Mouse (Mus musculus): ENCODE data around the gene Zmiz1. TPM values are rescaled to one million over a fixed set of nuclear protein-coding genes. Genes with fewer than 3 reads are reported as not detected.

The Zmiz1 gene
- polyA plus RNA-seq, 1 experiment from 2014 or later = 91.0 TPM

GRCm38 (mm10) chr14:25459998-25460800 is 1.2 kb downstream of the Zmiz1 start:
- H3K36me3 ChIP-seq (ENCODE audit: control insufficient read depth, insufficient read depth, low read length) = no peaks in the 10 kb centered on the region
- H3K4me3 ChIP-seq (replicated peaks; ENCODE audit: low read depth, low read length) = peak overlapping the region; percentile 100
- DNase-seq = peak; percentile 65
- no peak for ATAC-seq (ENCODE audit: low FRiP score, low TSS enrichment)
- peak overlapping the region; percentile 94 for H3K4me2 ChIP-seq (ENCODE audit: low read length)
- WGBS = under 1% methylated on average over 62 of the region's 63 CpGs
- H3K9ac ChIP-seq (replicated peaks; ENCODE audit: low read length) = peak overlapping the region; percentile 99
- peak overlapping the region; percentile 99 for H3K27ac ChIP-seq (replicated peaks; ENCODE audit: low read depth, low read length)
- H3K4me1 ChIP-seq (ENCODE audit: control insufficient read depth, insufficient read depth, low read length) = peaks cover 62% of the 10 kb centered on the region
- H3K27me3 ChIP-seq (ENCODE audit: control insufficient read depth, insufficient read depth, low read length) = no peaks in the 10 kb centered on the region
- H3K9me3 ChIP-seq (ENCODE audit: control insufficient read depth, low read length) = no peaks in the 10 kb centered on the region

GRCm38 (mm10) chr14:25460801-25461675 is 2.1 kb downstream of the Zmiz1 start:
- no peaks in the 10 kb centered on the region for H3K27me3 ChIP-seq (ENCODE audit: control insufficient read depth, insufficient read depth, low read length)
- WGBS = under 1% methylated on average over 42 of the region's 42 CpGs
- ATAC-seq (ENCODE audit: low FRiP score, low TSS enrichment) (no peak), DNase-seq (peak; percentile 79)
- peaks cover 62% of the 10 kb centered on the region for H3K4me1 ChIP-seq (ENCODE audit: control insufficient read depth, insufficient read depth, low read length)
- peak overlapping the region; percentile 100 for H3K4me3 ChIP-seq (replicated peaks; ENCODE audit: low read depth, low read length)
- H3K4me2 ChIP-seq (ENCODE audit: low read length) = peak overlapping the region; percentile 94
- peak overlapping the region; percentile 99 for H3K27ac ChIP-seq (replicated peaks; ENCODE audit: low read depth, low read length)
- no peaks in the 10 kb centered on the region for H3K36me3 ChIP-seq (ENCODE audit: control insufficient read depth, insufficient read depth, low read length)
- no peaks in the 10 kb centered on the region for H3K9me3 ChIP-seq (ENCODE audit: control insufficient read depth, low read length)
- peak overlapping the region; percentile 99 for H3K9ac ChIP-seq (replicated peaks; ENCODE audit: low read length)

DNA sequence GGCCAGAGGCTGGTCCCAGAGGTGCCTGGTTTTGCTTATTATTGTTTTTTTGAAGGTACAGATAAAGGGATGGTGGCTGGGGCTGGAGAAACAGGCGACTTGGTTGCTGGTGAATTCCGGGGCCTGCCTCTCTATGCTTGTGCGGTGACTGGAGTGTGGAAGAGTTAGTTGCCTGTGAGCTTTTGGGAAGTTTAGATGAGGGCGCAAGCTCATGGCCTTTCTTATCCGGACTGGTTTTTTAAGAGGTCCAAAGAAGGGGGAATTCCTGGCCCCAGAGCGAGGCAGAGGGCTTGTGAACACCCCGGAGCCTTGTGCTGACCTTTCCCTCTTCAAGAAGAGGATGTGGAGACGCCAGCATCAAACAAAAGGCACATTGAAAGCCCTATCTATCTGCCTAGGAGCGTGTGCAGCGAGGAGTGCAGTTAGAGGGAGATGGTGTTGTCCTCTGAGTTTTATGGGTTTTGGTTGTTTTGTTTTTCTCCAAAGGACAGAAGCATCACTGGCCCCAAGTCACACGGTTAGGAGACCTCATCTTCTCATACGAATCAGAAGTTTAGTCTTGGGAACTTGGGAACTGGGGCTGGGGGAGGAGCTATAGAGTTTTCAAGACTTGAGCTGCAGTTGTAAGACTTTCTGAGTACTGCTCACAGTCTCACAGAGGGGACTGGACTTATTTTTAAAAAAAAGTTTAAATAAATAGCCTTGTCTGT is 2.8 kb downstream of the Zmiz1 start:
- ATAC-seq (ENCODE audit: low FRiP score, low TSS enrichment) = no peak
- Histone ChIP-seq H3K4me2 (ENCODE audit: low read length) (peak overlapping the region; percentile 94), H3K36me3 (ENCODE audit: control insufficient read depth, insufficient read depth, low read length) (no peaks in the 10 kb centered on the region), H3K9me3 (ENCODE audit: control insufficient read depth, low read length) (no peaks in the 10 kb centered on the region), H3K4me1 (ENCODE audit: control insufficient read depth, insufficient read depth, low read length) (peaks cover 62% of the 10 kb centered on the region), H3K27ac (replicated peaks; ENCODE audit: low read depth, low read length) (peak overlapping the region; percentile 99), H3K27me3 (ENCODE audit: control insufficient read depth, insufficient read depth, low read length) (no peaks in the 10 kb centered on the region), H3K4me3 (replicated peaks; ENCODE audit: low read depth, low read length) (peak overlapping the region; percentile 100), H3K9ac (replicated peaks; ENCODE audit: low read length) (peak overlapping the region; percentile 99)
- DNase-seq = no peak
- WGBS = 2% methylated on average over 12 of the region's 12 CpGs

DNA sequence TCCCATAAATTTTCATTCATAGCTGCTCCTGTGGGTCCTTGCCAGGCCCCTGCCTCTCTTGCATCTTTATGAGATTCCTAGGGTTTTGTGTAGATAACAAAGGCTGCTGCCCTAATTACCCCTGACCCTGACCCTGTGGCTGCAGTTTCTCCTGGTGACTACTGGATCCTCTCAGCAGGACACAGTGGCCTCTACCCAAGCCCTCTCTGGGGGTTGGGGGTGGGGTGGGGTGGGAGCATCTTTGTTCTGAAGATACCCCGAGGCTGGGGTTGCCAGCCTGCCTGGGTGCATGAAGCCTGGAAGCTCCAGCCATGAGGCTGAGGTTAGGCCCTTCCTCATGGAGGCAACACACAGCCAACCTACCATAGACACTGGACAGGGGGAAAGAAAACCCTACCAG is 4.0 kb downstream of the Zmiz1 start:
- Histone ChIP-seq H3K4me1 (ENCODE audit: control insufficient read depth, insufficient read depth, low read length) (peaks cover 68% of the 10 kb centered on the region), H3K36me3 (ENCODE audit: control insufficient read depth, insufficient read depth, low read length) (no peaks in the 10 kb centered on the region), H3K27ac (replicated peaks; ENCODE audit: low read depth, low read length) (peak overlapping the region; percentile 32; the same call in 1 of the 2 replicates), H3K4me2 (ENCODE audit: low read length) (peak overlapping the region; percentile 94), H3K4me3 (replicated peaks; ENCODE audit: low read depth, low read length) (peak overlapping the region; percentile 5; the same call in 1 of the 2 replicates), H3K9me3 (ENCODE audit: control insufficient read depth, low read length) (no peaks in the 10 kb centered on the region), H3K9ac (replicated peaks; ENCODE audit: low read length) (peak overlapping the region; percentile 6; the same call in 1 of the 2 replicates), H3K27me3 (ENCODE audit: control insufficient read depth, insufficient read depth, low read length) (no peaks in the 10 kb centered on the region)
- ATAC-seq (ENCODE audit: low FRiP score, low TSS enrichment) = no peak
- WGBS = 0% methylated on average over 1 of the region's 1 CpGs
- no peak for DNase-seq

DNA sequence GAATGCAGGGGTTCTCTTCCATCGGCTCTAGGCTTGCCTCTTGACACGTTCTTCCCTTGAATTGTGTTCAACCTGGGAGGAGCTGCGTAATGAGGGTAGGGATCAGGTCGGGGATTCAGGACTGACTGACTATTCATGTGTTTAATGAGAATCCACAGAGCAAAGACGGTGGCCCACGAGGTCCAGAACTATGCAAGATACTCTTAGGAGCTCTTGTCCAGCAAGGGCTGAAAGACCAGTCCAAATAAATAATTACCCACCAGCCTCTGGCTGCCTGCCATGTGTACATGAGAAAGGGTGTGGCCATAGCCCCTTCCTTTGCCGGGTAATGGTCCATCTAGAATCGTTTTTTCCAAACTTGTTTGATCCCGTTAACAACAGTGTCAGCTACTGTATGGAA is 4.9 kb downstream of the Zmiz1 start:
- Histone ChIP-seq H3K36me3 (ENCODE audit: control insufficient read depth, insufficient read depth, low read length) (no peaks in the 10 kb centered on the region), H3K27me3 (ENCODE audit: control insufficient read depth, insufficient read depth, low read length) (no peaks in the 10 kb centered on the region), H3K4me1 (ENCODE audit: control insufficient read depth, insufficient read depth, low read length) (peaks cover 75% of the 10 kb centered on the region), H3K4me2 (ENCODE audit: low read length) (peak overlapping the region; percentile 94), H3K9ac (replicated peaks; ENCODE audit: low read length) (0 out of 2 replicates have a peak overlapping the region, but pooled peaks have one; percentile 18), H3K4me3 (replicated peaks; ENCODE audit: low read depth, low read length) (no peak overlapping the region), H3K27ac (replicated peaks; ENCODE audit: low read depth, low read length) (no peak overlapping the region), H3K9me3 (ENCODE audit: control insufficient read depth, low read length) (no peaks in the 10 kb centered on the region)
- DNase-seq = peak; percentile 44
- ATAC-seq (ENCODE audit: low FRiP score, low TSS enrichment) = no peak
- 23% methylated on average over 9 of the region's 9 CpGs for WGBS

GRCm38 (mm10) chr14:25464611-25465307 is 5.8 kb downstream of the Zmiz1 start:
- WGBS = 16% methylated on average over 8 of the region's 8 CpGs
- H3K9me3 ChIP-seq (ENCODE audit: control insufficient read depth, low read length) = no peaks in the 10 kb centered on the region
- H3K4me3 ChIP-seq (replicated peaks; ENCODE audit: low read depth, low read length) = no peak overlapping the region
- H3K27ac ChIP-seq (replicated peaks; ENCODE audit: low read depth, low read length) = peak overlapping the region; percentile 16
- no peak for ATAC-seq (ENCODE audit: low FRiP score, low TSS enrichment)
- peak; percentile 59 for DNase-seq
- H3K4me2 ChIP-seq (ENCODE audit: low read length) = peak overlapping the region; percentile 94
- no peaks in the 10 kb centered on the region for H3K27me3 ChIP-seq (ENCODE audit: control insufficient read depth, insufficient read depth, low read length)
- no peaks in the 10 kb centered on the region for H3K36me3 ChIP-seq (ENCODE audit: control insufficient read depth, insufficient read depth, low read length)
- peak overlapping the region; percentile 18; the same call in 1 of the 2 replicates for H3K9ac ChIP-seq (replicated peaks; ENCODE audit: low read length)
- H3K4me1 ChIP-seq (ENCODE audit: control insufficient read depth, insufficient read depth, low read length) = peaks cover 78% of the 10 kb centered on the region

- H3K4me2 ChIP-seq (ENCODE audit: low read length) = peak overlapping the region; percentile 18
- no peak for ATAC-seq (ENCODE audit: low FRiP score, low TSS enrichment)
Observed at GRCm38 (mm10) chr14:25466361-25466760, 7.4 kb downstream of the Zmiz1 start.

More at GRCm38 (mm10) chr14:25466361-25466760, 7.4 kb downstream of the Zmiz1 start:
- no peak overlapping the region for H3K9ac ChIP-seq (replicated peaks; ENCODE audit: low read length)
- H3K36me3 ChIP-seq (ENCODE audit: control insufficient read depth, insufficient read depth, low read length) = no peaks in the 10 kb centered on the region
- H3K27ac ChIP-seq (replicated peaks; ENCODE audit: low read depth, low read length) = no peak overlapping the region; the same call in 1 of the 2 replicates
- 68% methylated on average over 4 of the region's 4 CpGs for WGBS
- no peaks in the 10 kb centered on the region for H3K27me3 ChIP-seq (ENCODE audit: control insufficient read depth, insufficient read depth, low read length)
- no peaks in the 10 kb centered on the region for H3K9me3 ChIP-seq (ENCODE audit: control insufficient read depth, low read length)
- H3K4me1 ChIP-seq (ENCODE audit: control insufficient read depth, insufficient read depth, low read length) = peaks cover 86% of the 10 kb centered on the region
- no peak overlapping the region for H3K4me3 ChIP-seq (replicated peaks; ENCODE audit: low read depth, low read length)
- DNase-seq = no peak

All from midbrain, embryonic 14.5 days (tissue).